Mouse (Mus musculus) lung, postnatal 10 days (tissue): Measurements from ENCODE around the gene Tnnt3.

Experiments
- DNase-seq: peaks from one replicate; pipeline ENCODE4 v3.0.0; 2021

Tnnt3 gene

GRCm38 (mm10) chr7:142545967-142546366 is 47.3 kb downstream of the Tnnt3 start:
- DNase-seq = no peak

DNA sequence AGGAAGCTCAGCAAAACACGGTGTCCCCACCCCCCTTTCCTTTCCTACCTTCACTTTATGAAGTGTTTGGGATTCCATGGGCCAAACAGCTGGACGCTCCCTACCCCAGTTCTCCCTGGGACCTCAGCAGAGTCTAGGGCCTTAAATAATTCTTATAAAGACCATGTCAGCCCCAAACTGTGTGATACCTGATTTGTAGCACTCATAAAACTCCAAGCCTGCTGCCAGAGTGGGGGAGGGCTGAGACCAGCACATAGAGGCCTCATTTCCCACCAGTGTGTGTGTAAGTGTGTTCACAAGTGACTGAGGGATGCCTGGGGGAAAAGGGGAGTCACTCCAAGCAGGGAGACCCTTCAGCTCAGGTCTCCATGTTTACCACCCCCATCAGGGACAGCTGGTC is 49.2 kb downstream of the Tnnt3 start:
- no peak for DNase-seq

DNA sequence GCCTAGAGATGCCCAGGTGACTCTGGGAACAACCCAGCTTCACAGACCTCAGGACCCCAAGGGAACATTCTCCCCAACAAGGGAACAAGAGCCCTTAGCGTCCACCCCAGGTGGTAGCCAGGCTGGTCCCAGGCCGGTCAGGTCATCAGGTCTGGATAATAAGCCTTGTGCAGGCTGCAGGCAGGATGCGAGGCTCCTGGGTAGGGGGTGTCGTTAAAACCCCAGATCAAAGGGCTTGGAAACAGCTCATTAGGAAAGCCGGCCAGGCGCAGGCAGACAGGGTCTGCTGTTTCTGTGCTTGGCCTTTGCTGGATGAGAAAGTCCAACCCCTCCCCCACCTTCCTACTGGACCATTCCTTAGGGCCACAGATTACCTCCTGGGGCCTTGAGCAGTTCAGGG is 50.1 kb downstream of the Tnnt3 start:
- no peak for DNase-seq

- DNase-seq = peak; percentile 26
Measured at GRCm38 (mm10) chr7:142549941-142550763, 51.5 kb downstream of the Tnnt3 start.

DNA sequence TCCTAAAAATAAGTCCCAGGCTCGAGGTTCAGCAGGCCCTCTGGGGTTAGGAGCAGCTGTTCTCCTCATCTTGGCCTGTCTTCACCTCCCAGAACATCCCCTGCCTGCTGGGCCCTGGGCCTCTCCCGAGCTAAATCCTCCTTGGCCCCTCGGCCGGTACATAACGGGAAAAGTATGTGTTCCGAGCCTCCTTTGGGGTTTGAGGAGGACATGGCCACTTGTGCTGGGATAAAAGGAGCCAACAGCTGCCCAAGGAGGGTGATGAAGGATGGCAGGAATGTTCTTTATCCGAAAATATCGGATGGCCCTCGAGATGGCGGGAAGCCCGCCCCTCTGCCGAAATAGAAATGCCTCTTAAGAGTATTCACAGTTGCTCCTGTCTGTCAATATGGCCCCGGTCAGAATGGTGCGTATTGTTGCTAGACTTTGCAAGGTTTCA is 52.3 kb downstream of the Tnnt3 start:
- DNase-seq = no peak

DNA sequence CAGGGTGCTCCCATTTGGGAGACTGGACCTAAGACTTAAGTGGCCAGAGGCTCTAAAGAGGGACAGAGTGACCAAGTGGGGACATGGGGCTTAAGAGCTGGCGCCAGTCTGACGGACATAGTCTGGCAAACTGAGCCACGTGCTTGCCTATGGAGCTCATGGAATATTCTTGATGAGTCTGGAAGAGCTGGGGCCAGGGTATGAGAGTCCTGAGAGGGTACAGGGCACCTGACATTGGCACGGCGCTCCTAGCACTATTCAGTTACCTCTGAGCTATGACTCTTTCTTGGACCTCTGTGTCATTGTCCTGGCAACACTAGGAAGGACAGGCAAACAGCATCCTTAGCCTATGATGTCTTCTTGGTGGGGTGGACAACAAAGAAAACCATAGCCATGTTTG is 53.1 kb downstream of the Tnnt3 start:
- DNase-seq = no peak

DNA sequence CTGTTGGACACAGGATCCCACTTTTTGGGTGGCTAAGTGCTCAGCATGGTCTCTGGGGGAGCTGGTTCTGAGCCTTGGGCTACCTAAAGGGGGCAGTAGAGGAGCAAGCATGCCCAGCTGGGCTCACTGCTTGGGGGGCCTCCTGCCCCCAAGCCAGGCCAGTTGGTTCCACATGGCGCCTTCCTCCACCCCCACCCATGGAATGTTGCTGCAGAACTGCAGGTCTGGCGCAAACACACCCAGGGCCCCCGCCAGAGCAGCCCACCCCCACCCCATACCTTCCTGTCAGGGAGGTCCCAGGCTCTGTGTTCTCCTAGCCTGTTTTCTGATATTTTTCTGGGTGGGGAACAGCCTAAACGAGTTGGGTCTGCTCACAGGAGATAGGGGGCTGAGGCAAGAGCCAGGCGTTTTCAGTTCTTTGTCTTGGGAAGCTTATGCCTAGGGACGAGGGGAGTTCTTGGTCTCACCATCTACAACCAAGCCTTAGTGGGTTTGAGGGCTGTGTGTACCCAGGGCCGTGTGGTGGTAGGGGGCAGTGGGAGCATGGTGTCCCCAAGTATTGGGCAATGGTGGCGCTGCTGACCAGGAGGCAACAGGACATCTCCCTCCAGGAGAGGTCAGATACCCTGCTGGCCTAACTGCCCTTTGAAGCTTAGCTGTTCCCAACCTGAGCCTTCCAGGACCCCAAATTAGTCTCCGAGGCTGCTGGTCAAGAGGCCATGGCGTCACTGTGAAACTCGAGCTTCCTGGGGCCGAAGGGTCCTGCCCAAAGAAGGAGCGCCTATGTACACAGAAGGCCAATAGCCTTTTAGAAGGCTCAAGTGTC is 54.2 kb downstream of the Tnnt3 start:
- peak; percentile 8 for DNase-seq

DNA sequence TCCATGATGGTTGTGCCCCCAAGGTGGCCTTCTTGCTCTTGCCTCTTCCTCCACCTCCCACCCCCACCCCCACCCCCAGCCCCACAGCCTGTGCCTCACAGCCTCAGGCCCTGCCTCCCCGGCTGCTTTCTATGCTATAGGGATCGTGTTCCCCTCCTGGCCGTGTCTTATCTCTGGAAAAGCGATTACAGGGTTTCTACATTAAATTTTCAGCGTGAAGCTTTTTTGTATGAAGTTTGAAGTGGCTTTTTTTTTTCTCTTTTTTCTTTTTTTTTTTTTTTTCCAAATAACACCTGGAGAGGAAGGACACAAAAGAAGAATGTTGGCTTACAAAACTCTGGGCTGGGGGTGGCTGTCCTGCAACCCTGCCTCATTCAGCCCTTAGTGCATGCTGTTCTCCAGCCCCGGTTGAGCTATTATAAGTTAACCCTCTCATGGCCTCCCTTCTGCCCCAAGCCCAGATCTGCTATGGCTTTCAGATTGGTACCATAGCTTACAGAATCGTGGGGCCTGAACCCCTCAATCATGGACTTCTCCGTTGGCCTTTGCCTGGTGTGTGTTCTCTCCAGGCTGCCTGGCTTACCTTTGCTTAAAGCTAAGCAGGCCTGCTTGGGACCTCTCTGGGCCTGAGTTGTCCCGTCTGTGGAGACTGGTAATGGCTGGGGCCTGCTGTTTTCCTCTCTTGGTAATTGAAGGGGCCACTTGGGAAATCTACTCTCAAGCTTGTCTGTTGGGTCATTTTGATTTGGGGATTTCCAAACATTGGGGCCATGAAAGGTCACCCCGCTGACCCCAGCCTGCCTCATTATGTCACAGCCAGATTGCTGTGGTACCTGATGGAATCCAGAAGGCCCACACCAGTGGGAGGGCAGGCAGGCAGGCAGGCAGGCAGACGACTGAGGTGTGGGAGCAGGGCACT is 55.0 kb downstream of the Tnnt3 start:
- DNase-seq = peak; percentile 8

DNA sequence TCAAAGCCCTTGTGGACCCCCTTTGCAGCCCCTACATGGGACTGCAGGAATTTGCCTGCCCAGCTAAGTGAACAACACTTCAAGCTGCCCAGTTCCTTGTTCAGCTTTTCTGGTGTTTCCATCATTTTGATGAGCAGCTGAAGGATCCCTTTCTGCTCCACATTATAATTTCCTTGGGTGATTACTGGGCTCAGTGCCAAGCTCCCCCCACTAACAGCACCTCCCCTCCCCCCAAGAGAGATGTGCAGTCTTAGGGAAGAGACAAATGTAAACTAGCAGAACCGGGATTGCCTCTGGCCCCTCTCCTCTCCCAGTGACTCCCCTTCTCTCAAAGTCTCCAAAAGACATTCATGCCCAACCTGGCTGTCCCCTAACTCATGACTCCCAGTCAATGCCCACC is 56.0 kb downstream of the Tnnt3 start:
- peak; percentile 42 for DNase-seq

DNA sequence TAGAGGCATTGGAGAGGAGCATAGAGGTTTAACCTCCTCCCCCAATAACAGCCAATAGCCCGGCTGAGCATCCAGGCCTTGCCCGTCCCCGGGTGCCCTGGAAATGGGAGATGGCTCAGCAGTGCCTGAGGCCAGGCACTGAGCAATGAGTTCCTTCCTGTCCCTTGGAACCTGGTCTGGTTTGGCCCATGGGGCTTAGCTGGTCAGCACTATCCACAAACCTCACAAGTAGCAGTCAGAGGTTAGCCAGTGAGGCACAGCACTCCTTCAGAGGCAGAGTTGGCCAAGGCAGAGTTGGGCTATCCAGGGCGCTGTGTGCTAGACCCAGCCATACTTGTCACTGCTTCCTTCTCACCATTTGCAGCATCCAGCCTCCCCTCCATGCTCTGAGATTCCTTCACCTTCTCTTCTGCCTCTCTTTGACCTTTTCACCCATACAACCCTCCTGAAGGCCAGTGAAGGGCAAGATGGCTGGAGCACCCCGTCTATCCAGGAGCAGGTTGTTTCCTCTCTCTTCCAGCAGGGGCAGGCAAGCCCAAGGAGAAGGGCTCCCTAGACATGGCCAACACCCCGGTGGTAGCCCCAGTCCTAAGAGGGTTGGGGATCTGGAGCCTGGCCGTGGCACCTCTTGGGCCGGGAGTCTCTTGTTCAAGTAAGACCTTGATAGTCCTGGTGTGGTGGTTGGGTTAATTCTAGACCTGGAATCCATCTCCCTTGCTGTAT is 56.9 kb downstream of the Tnnt3 start:
- no peak for DNase-seq

DNA sequence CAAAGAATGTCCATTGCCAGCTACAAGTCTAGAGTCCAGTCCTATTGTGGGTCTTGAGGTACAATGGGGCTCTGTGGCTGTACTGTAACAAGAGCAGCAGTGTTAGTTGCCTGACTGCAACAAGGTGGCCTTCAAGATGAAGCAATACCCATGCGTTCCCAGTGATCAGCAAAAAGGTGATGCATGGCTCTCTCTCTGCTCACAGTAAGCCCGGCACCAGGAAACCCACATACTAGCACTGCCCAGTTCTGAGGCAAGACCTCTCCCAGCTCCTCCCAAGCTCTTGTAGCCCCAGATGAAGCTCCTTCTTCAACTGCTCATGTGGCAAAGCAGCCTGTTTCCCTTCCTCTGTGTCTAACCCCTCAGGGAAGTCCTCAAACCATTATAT is 57.4 kb downstream of the Tnnt3 start:
- no peak for DNase-seq

GRCm38 (mm10) chr7:142557696-142558095 is 59.1 kb downstream of the Tnnt3 start:
- no peak for DNase-seq

DNA sequence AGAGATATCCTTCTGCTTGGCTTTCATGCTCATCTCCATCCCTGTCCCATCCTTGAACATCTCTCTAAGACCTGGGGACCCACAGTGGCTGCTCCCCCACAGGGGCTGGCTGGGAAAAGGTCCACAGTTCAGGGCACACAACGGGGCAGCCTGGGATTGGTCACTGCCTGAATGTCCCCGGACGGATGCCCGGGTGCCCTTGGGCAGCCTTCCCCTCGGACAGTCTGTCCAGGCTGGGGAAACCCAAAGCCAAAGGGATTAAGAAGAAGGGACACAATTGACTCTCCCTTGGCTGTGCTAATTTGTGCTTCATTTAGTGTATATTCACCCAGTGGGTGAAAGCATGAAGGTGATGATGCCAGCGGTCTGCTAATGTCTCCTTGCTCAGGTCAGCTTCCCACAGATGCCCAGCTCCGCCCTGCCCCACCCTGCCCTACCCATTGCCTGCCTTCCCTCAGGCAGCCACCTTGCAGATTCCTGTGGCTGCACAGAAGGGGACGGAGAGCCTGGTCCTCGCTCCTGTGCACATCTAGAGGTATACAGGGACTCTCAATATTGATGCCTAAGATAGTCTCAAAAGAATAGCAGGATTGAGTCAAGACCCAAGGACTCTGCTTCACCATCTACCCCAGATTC is 60.0 kb downstream of the Tnnt3 start:
- no peak for DNase-seq

DNA sequence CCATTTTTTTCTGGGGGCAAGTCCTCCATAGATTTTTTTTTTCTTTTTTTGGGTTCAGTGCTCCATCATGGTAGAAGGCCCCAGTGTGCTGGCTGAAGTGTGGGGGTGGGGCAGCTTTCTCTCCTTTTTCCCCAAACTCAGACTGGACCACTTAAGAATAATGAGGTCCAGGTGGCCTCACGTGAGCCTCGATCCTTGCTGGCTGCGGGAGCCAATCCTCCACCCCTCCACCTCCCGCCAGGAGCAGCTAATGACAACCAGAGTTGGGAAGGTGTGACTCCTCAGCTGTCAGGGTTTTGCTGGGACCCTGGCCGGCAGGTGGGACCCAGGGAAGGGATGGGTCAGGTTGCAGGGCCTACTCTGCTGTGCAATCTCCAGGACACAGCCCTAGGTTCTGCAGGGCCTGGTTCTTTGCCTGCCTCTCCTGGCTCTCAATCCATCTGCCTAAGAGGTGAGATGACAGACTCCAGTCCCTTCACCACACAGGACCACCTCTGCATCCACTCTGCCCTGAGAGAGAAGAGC is 61.1 kb downstream of the Tnnt3 start:
- no peak for DNase-seq

DNA sequence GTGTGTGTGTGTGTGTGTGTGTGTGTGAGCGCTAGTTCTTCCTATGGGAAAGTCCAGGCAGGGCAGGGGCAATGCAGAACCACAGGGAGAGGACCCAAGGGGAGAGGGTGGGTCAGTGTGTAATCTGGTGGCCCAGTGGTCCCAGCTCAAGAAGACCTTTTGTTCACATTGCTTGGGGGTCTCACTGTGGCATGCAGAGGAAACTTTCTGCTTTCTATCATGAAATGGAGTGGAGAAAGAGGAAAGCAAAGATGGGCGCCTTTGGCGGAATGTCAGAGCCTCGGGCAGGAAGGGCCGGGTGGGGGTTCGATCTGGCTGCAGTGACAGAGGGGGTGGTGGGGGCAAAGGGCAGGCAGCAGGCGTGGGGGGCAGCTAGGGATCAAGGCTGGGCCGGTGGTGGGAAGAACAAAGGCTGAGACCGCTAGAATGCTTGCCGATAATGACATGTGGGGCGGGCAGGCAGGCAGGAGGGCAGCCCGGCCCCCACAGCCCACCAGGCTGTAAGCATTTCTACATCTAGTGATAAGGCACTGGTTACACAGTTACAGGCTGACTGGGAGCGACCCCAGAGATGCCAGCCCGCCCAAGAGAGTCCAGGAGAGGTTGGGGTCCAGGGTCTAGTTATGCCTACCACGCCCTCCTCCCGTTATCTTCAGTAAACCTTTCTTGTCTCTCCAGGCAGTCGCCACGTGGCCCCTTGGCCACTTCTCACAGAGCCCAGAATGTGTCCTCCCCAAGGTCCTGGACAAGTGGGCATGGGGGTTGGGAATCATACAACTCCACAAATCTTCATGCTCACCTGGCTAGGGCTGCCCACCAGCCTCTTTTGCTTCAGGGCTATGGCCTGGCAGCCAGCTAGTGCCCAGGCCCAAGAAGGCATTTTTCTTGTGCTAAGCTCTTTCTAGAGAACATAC is 62.6 kb downstream of the Tnnt3 start:
- DNase-seq = no peak

DNA sequence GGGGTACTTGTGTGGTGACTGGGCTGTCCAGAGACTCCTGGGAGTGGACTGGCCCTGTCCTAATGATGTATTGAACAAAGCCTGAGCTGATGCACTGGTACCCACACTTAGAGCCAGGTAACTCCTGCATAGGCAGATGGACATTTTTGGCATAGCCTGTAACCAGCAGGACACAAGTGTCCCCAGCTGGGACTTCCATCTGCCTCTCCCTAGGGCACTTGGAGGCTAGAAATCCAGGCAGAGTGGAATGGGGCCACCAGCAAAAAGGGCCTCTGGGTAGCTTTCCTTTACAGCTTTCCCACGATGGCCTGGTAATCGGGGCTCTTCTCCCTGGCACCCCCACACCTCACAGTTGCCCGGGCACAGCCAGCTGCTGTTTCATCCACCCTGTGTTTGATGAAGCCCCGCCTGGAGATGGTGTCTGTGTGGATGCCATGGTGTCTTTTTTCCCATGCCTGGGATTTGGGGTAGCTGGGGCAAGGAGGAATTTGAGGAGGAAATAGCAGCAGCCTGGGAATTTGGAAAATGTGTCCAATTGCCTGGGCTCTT is 63.3 kb downstream of the Tnnt3 start:
- no peak for DNase-seq

GRCm38 (mm10) chr7:142563168-142563567 is 64.5 kb downstream of the Tnnt3 start:
- peak; percentile 21 for DNase-seq

DNA sequence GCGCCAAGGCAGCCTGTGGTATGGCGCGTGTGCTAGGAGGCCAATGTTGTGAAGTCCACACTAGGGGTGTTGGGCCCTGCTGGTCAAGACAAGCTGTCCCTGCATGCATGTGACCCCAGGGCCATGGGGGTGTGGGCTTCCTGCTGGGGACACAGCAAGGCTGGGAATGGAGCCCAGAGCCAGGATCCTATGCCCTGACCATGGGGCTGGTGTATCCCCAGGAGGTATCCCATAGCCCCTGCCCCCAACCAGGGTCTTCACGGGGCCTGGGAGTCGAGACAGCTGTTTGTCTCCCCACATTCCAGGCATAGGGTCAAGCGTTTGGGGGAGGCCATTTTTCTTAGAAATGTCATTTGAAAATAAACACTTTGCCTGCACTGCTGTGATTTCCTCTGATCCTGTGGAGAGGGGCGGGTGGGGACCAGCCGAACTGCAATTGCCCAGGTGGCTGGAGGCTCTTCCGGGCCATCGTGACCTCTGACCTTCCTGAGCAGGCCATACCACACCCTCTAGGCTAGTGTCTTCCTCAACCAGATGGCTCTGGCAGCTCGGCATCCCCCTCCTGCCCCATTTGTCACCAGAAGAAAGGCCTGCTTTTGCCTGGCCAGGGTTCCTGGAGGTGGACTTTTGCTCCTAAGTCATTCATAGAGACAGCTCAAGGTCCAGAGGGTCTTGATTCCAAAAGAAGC is 66.5 kb downstream of the Tnnt3 start:
- peak; percentile 44 for DNase-seq
